Mouse (Mus musculus) hindbrain, embryonic 14.5 days (tissue): ENCODE measurements at regions not wholly inside any gene's neighbourhood (a gene's known extent, or its start where the extent isn't known, plus 50 kb on each side); places are given as distances from the start of the nearest gene placed in this dataset.

Experiments used
- ATAC-seq: fragments of 200-750 bp; cut with Nextera tagmentation; 2 replicates; pipeline ENCODE4 v1.8.0; 2017; ENCODE audit warnings: moderate number of reproducible peaks, mild to moderate bottlenecking, moderate TSS enrichment, moderate library complexity; ENCODE audit not compliant: low FRiP score
- DNase-seq: peaks from one replicate; pipeline ENCODE4 v3.0.0-alpha.2; 2015; ENCODE audit warnings: low spot score
- H3K27ac ChIP-seq: fragments of 300-500 bp; sonication (generic); 2 replicates; pipeline ENCODE4 v1.5.1; 2014; ENCODE audit warnings: mild to moderate bottlenecking, moderate library complexity
- H3K27me3 ChIP-seq: fragments of 300-500 bp; sonication (generic); 2 replicates; pipeline ENCODE4 v1.6.1; 2014; ENCODE audit warnings: mild to moderate bottlenecking, low read length, mixed read lengths; ENCODE audit not compliant: control insufficient read depth, insufficient read depth
- H3K36me3 ChIP-seq: fragments of 300-500 bp; sonication (generic); replicated peaks from 2 replicates; pipeline ENCODE4 v1.6.1; 2014; ENCODE audit not compliant: control insufficient read depth, insufficient read depth
- H3K4me1 ChIP-seq: fragments of 300-500 bp; sonication (generic); replicated peaks from 2 replicates; pipeline ENCODE4 v1.6.1; 2014; ENCODE audit warnings: antibody characterized with exemption, low read length, mixed read lengths; ENCODE audit not compliant: control insufficient read depth, insufficient read depth
- H3K4me2 ChIP-seq: fragments of 300-500 bp; sonication (generic); replicated peaks from 2 replicates; pipeline ENCODE4 v1.6.1; 2014; ENCODE audit warnings: mild to moderate bottlenecking, moderate library complexity
- H3K4me3 ChIP-seq: fragments of 300-500 bp; sonication (generic); replicated peaks from 2 replicates; pipeline ENCODE4 v1.5.1; 2014; ENCODE audit warnings: mild to moderate bottlenecking, low read length
- H3K9ac ChIP-seq: fragments of 300-500 bp; sonication (generic); 2 replicates; pipeline ENCODE4 v1.6.1; 2014
- H3K9me3 ChIP-seq: fragments of 300-500 bp; sonication (generic); 2 replicates; pipeline ENCODE4 v1.6.1; 2016; ENCODE audit warnings: low read length; ENCODE audit not compliant: control insufficient read depth
- WGBS: fragments of 180-500 bp; shearing (Covaris S2); extraction: QIAGEN DNeasy Blood & Tissue Kit; methylation state at CpG from one replicate; pipeline ENCODE4 v1.1.7; 2014; 5-methylcytosine and 5-hydroxymethylcytosine counted together

DNA sequence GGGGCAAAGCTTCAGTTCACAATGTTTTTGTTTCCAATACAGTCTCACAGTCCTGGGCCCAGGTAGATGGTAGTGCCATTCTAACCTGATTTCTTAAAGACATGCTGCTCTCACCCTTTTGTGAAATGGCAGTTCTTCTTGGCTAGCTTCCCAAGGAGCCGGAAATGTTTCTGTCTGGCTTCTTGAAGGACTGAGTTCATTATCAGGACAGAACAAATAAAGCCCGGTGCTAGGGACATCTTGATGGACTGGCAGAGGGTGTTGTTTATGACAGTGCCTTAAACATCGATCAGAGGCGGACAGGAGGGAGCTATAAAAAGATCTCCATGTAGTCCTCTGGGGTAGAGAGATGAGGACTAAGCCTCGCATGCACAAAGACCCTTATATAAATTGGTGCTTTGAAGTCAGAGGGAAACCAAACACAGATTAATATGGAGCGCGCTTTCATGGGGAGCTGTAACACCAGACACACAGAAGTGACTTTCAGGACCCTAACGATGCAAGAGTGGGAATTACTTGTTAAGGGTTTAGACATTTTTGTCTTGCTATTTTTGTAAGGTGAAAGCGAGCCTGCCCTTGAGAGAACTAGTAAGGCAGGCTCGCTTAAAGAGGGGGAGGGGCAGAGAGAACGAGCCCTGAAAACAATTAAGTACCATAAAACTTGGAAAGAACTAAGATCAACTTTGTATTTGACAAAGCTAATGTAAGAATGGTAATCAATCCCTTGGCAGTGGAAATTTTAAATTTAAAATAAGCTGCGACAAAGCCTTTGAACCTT, 96.2 kb downstream of the Fzd1 start:
- Histone ChIP-seq H3K36me3 (no peaks in the 10 kb centered on the region), H3K27me3 (no peaks in the 10 kb centered on the region), H3K9me3 (0 out of 2 replicates have a peak, but pooled peaks cover 5% of the 10 kb centered on the region), H3K9ac (no peak overlapping the region), H3K4me2 (no peak overlapping the region), H3K4me3 (no peak overlapping the region), H3K27ac (no peak overlapping the region), H3K4me1 (no peaks in the 10 kb centered on the region; the same call in 1 of the 2 replicates)
- ATAC-seq (no peak), DNase-seq (no peak)
- WGBS = 66% methylated on average over 12 of the region's 12 CpGs

- H3K4me3 ChIP-seq = no peak overlapping the region
- no peak for ATAC-seq
- H3K4me1 ChIP-seq = no peaks in the 10 kb centered on the region
- H3K27ac ChIP-seq = no peak overlapping the region
- no peaks in the 10 kb centered on the region for H3K27me3 ChIP-seq
- no peak overlapping the region for H3K9ac ChIP-seq
- DNase-seq = no peak
- no peak overlapping the region for H3K4me2 ChIP-seq
- H3K9me3 ChIP-seq = 0 out of 2 replicates have a peak, but pooled peaks cover 5% of the 10 kb centered on the region
- WGBS = 41% methylated on average over 1 of the region's 1 CpGs
- H3K36me3 ChIP-seq = no peaks in the 10 kb centered on the region
These were observed 99.9 kb downstream of the Fzd1 start for GRCm38 (mm10) chr5:4657982-4658381.

GRCm38 (mm10) chr5:4654186-4654585, 103.6 kb downstream of the Fzd1 start:
- ATAC-seq = no peak
- no peak overlapping the region for H3K4me2 ChIP-seq
- H3K4me3 ChIP-seq = no peak overlapping the region
- H3K9ac ChIP-seq = no peak overlapping the region
- 0 out of 2 replicates have a peak, but pooled peaks cover 5% of the 10 kb centered on the region for H3K9me3 ChIP-seq
- H3K27ac ChIP-seq = no peak overlapping the region
- peaks cover 13% of the 10 kb centered on the region for H3K4me1 ChIP-seq
- no peaks in the 10 kb centered on the region for H3K27me3 ChIP-seq
- H3K36me3 ChIP-seq = no peaks in the 10 kb centered on the region
- DNase-seq = no peak

- WGBS = 22% methylated on average over 6 of the region's 6 CpGs
- DNase-seq (peak; percentile 50), ATAC-seq (peak; percentile 75; the same call in 1 of the 2 replicates)
These were observed 106.5 kb downstream of the Fzd1 start for GRCm38 (mm10) chr5:4651167-4651955.

GRCm38 (mm10) chr5:4650709-4651108, 107.1 kb downstream of the Fzd1 start:
- ATAC-seq (0 out of 2 replicates have a peak, but pooled peaks have one; percentile 17), DNase-seq (no peak)
- Histone ChIP-seq H3K36me3 (no peaks in the 10 kb centered on the region), H3K9me3 (no peaks in the 10 kb centered on the region), H3K4me2 (no peak overlapping the region), H3K27ac (no peak overlapping the region), H3K4me1 (peaks cover 13% of the 10 kb centered on the region), H3K4me3 (no peak overlapping the region), H3K9ac (no peak overlapping the region), H3K27me3 (no peaks in the 10 kb centered on the region; the same call in 1 of the 2 replicates)
- 37% methylated on average over 3 of the region's 3 CpGs for WGBS

More at GRCm38 (mm10) chr5:4651167-4651955, 106.5 kb downstream of the Fzd1 start:
- Histone ChIP-seq H3K27me3 (no peaks in the 10 kb centered on the region; the same call in 1 of the 2 replicates), H3K4me3 (no peak overlapping the region), H3K4me2 (no peak overlapping the region), H3K36me3 (no peaks in the 10 kb centered on the region), H3K9ac (no peak overlapping the region), H3K9me3 (no peaks in the 10 kb centered on the region), H3K4me1 (peaks cover 13% of the 10 kb centered on the region), H3K27ac (no peak overlapping the region)

DNA sequence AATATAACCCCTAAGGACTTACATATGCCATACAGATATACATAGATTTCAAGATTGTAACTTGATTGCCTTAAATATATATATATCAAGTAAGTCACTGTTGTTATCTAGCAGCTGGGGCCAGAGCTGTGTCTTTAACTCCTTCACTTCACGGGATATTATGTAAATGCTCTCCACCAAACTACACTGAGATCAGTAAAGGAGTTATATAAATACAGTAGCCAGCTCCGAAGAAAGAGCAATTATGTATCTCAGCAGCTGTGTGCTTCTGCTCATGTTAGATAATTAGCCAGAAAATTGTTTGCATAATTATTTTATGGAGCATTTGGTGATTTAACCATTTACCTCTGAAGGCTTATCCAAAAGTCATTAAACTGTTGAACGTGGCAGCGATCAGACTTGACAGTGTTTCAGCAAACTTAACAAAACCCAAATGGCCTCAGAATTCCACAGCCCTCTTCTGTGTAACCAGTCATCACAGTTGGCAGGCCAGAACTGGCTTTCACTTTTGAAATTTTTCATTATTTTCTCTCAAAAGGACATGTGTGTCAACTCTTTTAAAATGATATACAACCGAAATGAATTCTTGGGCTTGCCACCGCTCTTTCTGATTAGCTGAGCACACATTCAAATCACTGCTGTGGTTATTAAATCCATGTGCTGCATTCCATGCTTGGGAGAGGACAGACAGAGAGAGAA, 107.8 kb downstream of the Fzd1 start:
- no peak overlapping the region for H3K4me3 ChIP-seq
- ATAC-seq = no peak
- H3K9ac ChIP-seq = no peak overlapping the region
- H3K4me1 ChIP-seq = peaks cover 13% of the 10 kb centered on the region
- no peaks in the 10 kb centered on the region; the same call in 1 of the 2 replicates for H3K27me3 ChIP-seq
- no peak overlapping the region for H3K27ac ChIP-seq
- no peaks in the 10 kb centered on the region for H3K9me3 ChIP-seq
- 45% methylated on average over 6 of the region's 6 CpGs for WGBS
- DNase-seq = no peak
- H3K4me2 ChIP-seq = no peak overlapping the region
- no peaks in the 10 kb centered on the region for H3K36me3 ChIP-seq

- Histone ChIP-seq H3K36me3 (no peaks in the 10 kb centered on the region), H3K9ac (no peak overlapping the region), H3K4me2 (no peak overlapping the region), H3K4me1 (no peaks in the 10 kb centered on the region), H3K4me3 (no peak overlapping the region), H3K27ac (no peak overlapping the region), H3K27me3 (no peaks in the 10 kb centered on the region), H3K9me3 (peaks cover 4% of the 10 kb centered on the region; the same call in 1 of the 2 replicates)
- DNase-seq (no peak), ATAC-seq (no peak)
These were observed 116.8 kb downstream of the Fzd1 start for GRCm38 (mm10) chr5:4641041-4641440.

GRCm38 (mm10) chr5:4633763-4634162, 124.1 kb downstream of the Fzd1 start:
- no peak overlapping the region for H3K4me2 ChIP-seq
- no peak overlapping the region for H3K4me3 ChIP-seq
- H3K4me1 ChIP-seq = no peaks in the 10 kb centered on the region
- H3K27ac ChIP-seq = no peak overlapping the region
- ATAC-seq (no peak), DNase-seq (no peak)
- H3K36me3 ChIP-seq = no peaks in the 10 kb centered on the region
- no peaks in the 10 kb centered on the region for H3K27me3 ChIP-seq
- WGBS = 83% methylated on average over 3 of the region's 3 CpGs
- peaks cover 4% of the 10 kb centered on the region; the same call in 1 of the 2 replicates for H3K9me3 ChIP-seq
- no peak overlapping the region for H3K9ac ChIP-seq

DNA sequence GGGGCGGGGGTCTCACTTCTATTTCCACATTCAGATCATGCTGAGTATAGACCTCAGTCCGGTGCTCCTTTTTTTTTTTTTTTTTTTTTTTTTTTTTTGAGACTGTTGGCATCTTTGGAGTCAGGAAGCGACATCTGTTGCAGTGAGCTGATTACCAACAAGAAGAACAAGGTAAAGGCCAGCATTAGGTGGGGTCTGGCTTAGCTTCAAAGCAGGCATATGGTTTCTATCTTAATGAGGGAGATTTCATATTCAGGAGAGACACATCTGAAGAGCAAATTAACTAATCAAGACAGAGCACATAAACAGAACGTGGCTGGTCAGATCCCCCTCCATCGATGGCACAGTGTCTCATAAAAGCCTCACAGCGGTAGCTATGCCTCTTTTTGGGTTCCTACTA, 132.6 kb downstream of the Fzd1 start:
- H3K36me3 ChIP-seq = no peaks in the 10 kb centered on the region
- DNase-seq (no peak), ATAC-seq (no peak)
- H3K4me2 ChIP-seq = no peak overlapping the region
- H3K27me3 ChIP-seq = no peaks in the 10 kb centered on the region
- 84% methylated on average over 6 of the region's 6 CpGs for WGBS
- H3K9ac ChIP-seq = no peak overlapping the region
- H3K4me3 ChIP-seq = no peak overlapping the region
- no peak overlapping the region for H3K27ac ChIP-seq
- H3K9me3 ChIP-seq = no peaks in the 10 kb centered on the region
- H3K4me1 ChIP-seq = no peaks in the 10 kb centered on the region
